Mouse (Mus musculus) Patski (cell line): ENCODE data around the gene Tmem136. TPM values are rescaled to one million over a fixed set of nuclear protein-coding genes. Genes with fewer than 3 reads are reported as not detected.
A peak's percentile ranks its signal among the peaks of the same experiment; 100 is the strongest.

Experiments
- ATAC-seq: fragments of 100-300 bp; one replicate; pipeline ENCODE4 v1.8.0; 2021
- CTCF ChIA-PET: fragments of 350-600 bp; sonication (Branson Sonifier 250); formaldehyde crosslinking; loops from one replicate; lab custom pipeline; 2022; ENCODE audit warnings: inconsistent platforms; lab: Charles Lee
- POLR2A ChIA-PET: fragments of 350-600 bp; sonication (Branson Sonifier 250); formaldehyde crosslinking; loops from one replicate; lab custom pipeline; 2022; ENCODE audit warnings: antibody characterized with exemption, inconsistent platforms; lab: Charles Lee
- DNase-seq: peaks from one replicate; pipeline ENCODE4 v3.0.0-alpha.2; 2011; ENCODE audit warnings: low read depth, low spot score
- H3K27me3 ChIP-seq: fragments of 371-371 bp; one replicate; pipeline ENCODE4 v1.5.1; 2021
- CTCF ChIP-seq: fragments of 100-300 bp; IDR thresholded peaks from one replicate; pipeline ENCODE4 v1.5.1; 2021
- in situ Hi-C: fragments of 300-500 bp; cut with MboI; formaldehyde crosslinking; loops from 3 replicates; pipeline ENCODE4 v1.11.1; 2018; ENCODE audit warnings: low pct_unique_long_range_greater_than_20kb, mixed read lengths
- polyA plus RNA-seq: library from polyadenylated mRNA; unstranded; gene quantifications from one replicate; pipeline ENCODE4 v1.2.3, GENCODE M21; 2021

Gene Tmem136
- polyA plus RNA-seq: 27.9 TPM

- in situ Hi-C loops: no loop called here
- ChIA-PET POLR2A (interaction anchor here (0.8 to 1.7 kb wide), 3 partner anchors 9 to 117 kb away, joined by 3 to 4 read pairs (median 3); partner anchors contain the start of gene Arhgef12), CTCF (interaction anchor here (1.8 to 3.1 kb wide), 3 partner anchors 9 to 115 kb away, joined by 4 to 12 read pairs (median 10); partner anchors contain the start of gene Arhgef12)
- no peak for DNase-seq
- peak; percentile 79 for ATAC-seq
- peak; percentile 48 for TF ChIP-seq CTCF
- no peaks in the 10 kb centered on the region for H3K27me3 ChIP-seq
These were observed at the start of gene Tmem136 for GRCm38 (mm10) chr9:43116134-43116996. Tmem136 (minus strand) TSS chr9:43116570.

- CTCF ChIA-PET: no interaction called here
- no peak for DNase-seq
- no peak for ATAC-seq
- POLR2A ChIA-PET: no interaction called here
- in situ Hi-C loops: no loop called here
- peaks cover 52% of the 10 kb centered on the region for H3K27me3 ChIP-seq
- TF ChIP-seq CTCF: no peak
These were observed 39.6 kb upstream of the Tmem136 start for GRCm38 (mm10) chr9:43155960-43156359.

- TF ChIP-seq CTCF: no peak
- ATAC-seq: no peak
- DNase-seq: no peak
- CTCF ChIA-PET: interaction anchor here (1.6 kb wide), 1 partner anchor 51 kb away, joined by 3 read pairs; no protein-coding TSS in a partner anchor
- H3K27me3 ChIP-seq: peaks cover 36% of the 10 kb centered on the region
- in situ Hi-C loops: no loop called here
- POLR2A ChIA-PET: no interaction called here
These were observed 35.4 kb upstream of the Tmem136 start for GRCm38 (mm10) chr9:43151779-43152178.

GRCm38 (mm10) chr9:43150957-43151356 is 34.6 kb upstream of the Tmem136 start:
- in situ Hi-C loops: no loop called here
- H3K27me3 ChIP-seq: peaks cover 32% of the 10 kb centered on the region
- no peak for TF ChIP-seq CTCF
- ChIA-PET POLR2A (no interaction called here), CTCF (interaction anchor here (1.2 kb wide), 1 partner anchor 60 kb away, joined by 3 read pairs; no protein-coding TSS in a partner anchor)
- ATAC-seq (no peak), DNase-seq (no peak)

GRCm38 (mm10) chr9:43150075-43150474 is 33.7 kb upstream of the Tmem136 start:
- peaks cover 30% of the 10 kb centered on the region for H3K27me3 ChIP-seq
- no peak for ATAC-seq
- no peak for DNase-seq
- no peak for TF ChIP-seq CTCF
- ChIA-PET CTCF (interaction anchor here (0.6 to 1.2 kb wide), 2 partner anchors 61 to 133 kb away, joined by 3 read pairs; no protein-coding TSS in a partner anchor), POLR2A (no interaction called here)
- in situ Hi-C loops: no loop called here

- no peak for ATAC-seq
- H3K27me3 ChIP-seq: peaks cover 27% of the 10 kb centered on the region
- DNase-seq: no peak
- in situ Hi-C loops: loop anchor here (10.0 kb wide), 1 partner anchor 335 kb away; no protein-coding TSS in a partner anchor
- no peak for TF ChIP-seq CTCF
- CTCF ChIA-PET: interaction anchor here (0.6 to 1.2 kb wide), 2 partner anchors 61 to 133 kb away, joined by 3 read pairs; no protein-coding TSS in a partner anchor
- POLR2A ChIA-PET: interaction anchor here (0.7 kb wide), 1 partner anchor 154 kb away, joined by 3 read pairs; no protein-coding TSS in a partner anchor
These were observed 33.1 kb upstream of the Tmem136 start for GRCm38 (mm10) chr9:43149498-43149897.

GRCm38 (mm10) chr9:43145196-43145595 is 28.8 kb upstream of the Tmem136 start:
- peaks cover 9% of the 10 kb centered on the region for H3K27me3 ChIP-seq
- ChIA-PET POLR2A (interaction anchor here (0.6 kb wide), 1 partner anchor 136 kb away, joined by 3 read pairs; no protein-coding TSS in a partner anchor), CTCF (interaction anchor here (1.2 to 5.1 kb wide), 3 partner anchors 65 to 118 kb away, joined by 4 to 28 read pairs (median 6); partner anchors contain the start of gene Pou2f3)
- DNase-seq (no peak), ATAC-seq (no peak)
- no peak for TF ChIP-seq CTCF
- in situ Hi-C loops: loop anchor here (10.0 kb wide), 1 partner anchor 340 kb away; no protein-coding TSS in a partner anchor

GRCm38 (mm10) chr9:43144206-43144810 is 27.9 kb upstream of the Tmem136 start:
- POLR2A ChIA-PET: no interaction called here
- CTCF ChIA-PET: interaction anchor here (1.2 to 5.1 kb wide), 4 partner anchors 66 to 140 kb away, joined by 4 to 28 read pairs (median 6); partner anchors contain the start of gene Pou2f3
- in situ Hi-C loops: loop anchor here (5.0 to 10.0 kb wide), 3 partner anchors 73 to 340 kb away; no protein-coding TSS in a partner anchor
- ATAC-seq: no peak
- H3K27me3 ChIP-seq: peaks cover 3% of the 10 kb centered on the region
- TF ChIP-seq CTCF: peak; percentile 31
- DNase-seq: no peak

GRCm38 (mm10) chr9:43141839-43142238 is 25.5 kb upstream of the Tmem136 start:
- POLR2A ChIA-PET: no interaction called here
- DNase-seq: no peak

GRCm38 (mm10) chr9:43133525-43133924 is 17.2 kb upstream of the Tmem136 start:
- ChIA-PET POLR2A (interaction anchor here (0.5 kb wide), 1 partner anchor 14 kb away, joined by 3 read pairs; no protein-coding TSS in a partner anchor), CTCF (no interaction called here)
- no peaks in the 10 kb centered on the region for H3K27me3 ChIP-seq
- no peak for DNase-seq
- ATAC-seq: no peak
- in situ Hi-C loops: no loop called here
- no peak for TF ChIP-seq CTCF

More at GRCm38 (mm10) chr9:43141839-43142238, 25.5 kb upstream of the Tmem136 start:
- peak; percentile 81 for TF ChIP-seq CTCF
- CTCF ChIA-PET: interaction anchor here (1.1 to 5.1 kb wide), 7 partner anchors 11 to 186 kb away, joined by 3 to 28 read pairs (median 5); partner anchors contain the start of gene Pou2f3
- ATAC-seq: no peak
- no peaks in the 10 kb centered on the region for H3K27me3 ChIP-seq
- in situ Hi-C loops: loop anchor here (5.0 to 10.0 kb wide), 3 partner anchors 75 to 343 kb away; no protein-coding TSS in a partner anchor
